Mouse (Mus musculus): ENCODE data around the gene Ager. TPM values are rescaled to one million over a fixed set of nuclear protein-coding genes. Genes with fewer than 3 reads are reported as not detected.

The Ager gene
- polyA plus RNA-seq, 1 experiment from 2014 or later: 1.8 TPM

GRCm38 (mm10) chr17:34572361-34572760, 25.3 kb upstream of the Ager start:
- TF ChIP-seq CTCF (IDR thresholded peaks at IDR 0.05; ENCODE audit: low read depth): peak; percentile 33
- no peak for TF ChIP-seq EP300 (optimal IDR thresholded peaks at IDR 0.05)
- DNase-seq (ENCODE audit: low spot score) (no peak), ATAC-seq (ENCODE audit: low FRiP score, low TSS enrichment) (no peak)
- Histone ChIP-seq H3K4me1 (replicated peaks; ENCODE audit: control insufficient read depth, insufficient read depth) (no peaks in the 10 kb centered on the region), H3K9me3 (ENCODE audit: control insufficient read depth, low read length) (no peaks in the 10 kb centered on the region), H3K27me3 (ENCODE audit: control insufficient read depth, insufficient read depth, low read length) (no peaks in the 10 kb centered on the region), H3K36me3 (ENCODE audit: control insufficient read depth, insufficient read depth, low read length) (no peaks in the 10 kb centered on the region), H3K4me3 (ENCODE audit: low read depth, low read length) (no peak overlapping the region), H3K4me2 (replicated peaks; ENCODE audit: low read depth) (no peak overlapping the region), H3K9ac (ENCODE audit: low read length) (no peak overlapping the region), H3K27ac (replicated peaks) (no peak overlapping the region)
- 22% methylated on average over 15 of the region's 15 CpGs for WGBS

- DNase-seq (ENCODE audit: low spot score) (peak; percentile 55), ATAC-seq (ENCODE audit: low FRiP score, low TSS enrichment) (peak; percentile 24; the same call in 1 of the 2 replicates)
- no peak overlapping the region for H3K4me2 ChIP-seq (replicated peaks; ENCODE audit: low read depth)
- no peaks in the 10 kb centered on the region for H3K36me3 ChIP-seq (ENCODE audit: control insufficient read depth, insufficient read depth, low read length)
- 45% methylated on average over 5 of the region's 5 CpGs for WGBS
- H3K4me3 ChIP-seq (ENCODE audit: low read depth, low read length): no peak overlapping the region
- H3K27me3 ChIP-seq (ENCODE audit: control insufficient read depth, insufficient read depth, low read length): no peaks in the 10 kb centered on the region
- 0 out of 2 replicates have a peak overlapping the region, but pooled peaks have one; percentile 13 for H3K27ac ChIP-seq (replicated peaks)
- H3K4me1 ChIP-seq (replicated peaks; ENCODE audit: control insufficient read depth, insufficient read depth): no peaks in the 10 kb centered on the region
- H3K9ac ChIP-seq (ENCODE audit: low read length): no peak overlapping the region
- TF ChIP-seq EP300 (optimal IDR thresholded peaks at IDR 0.05): no peak
- TF ChIP-seq CTCF (IDR thresholded peaks at IDR 0.05; ENCODE audit: low read depth): no peak
- no peaks in the 10 kb centered on the region for H3K9me3 ChIP-seq (ENCODE audit: control insufficient read depth, low read length)
Observed at GRCm38 (mm10) chr17:34576577-34576976, 21.1 kb upstream of the Ager start.

- no peak overlapping the region for H3K27ac ChIP-seq (replicated peaks)
- H3K27me3 ChIP-seq (ENCODE audit: control insufficient read depth, insufficient read depth, low read length): no peaks in the 10 kb centered on the region
- H3K9ac ChIP-seq (ENCODE audit: low read length): no peak overlapping the region
- H3K4me3 ChIP-seq (ENCODE audit: low read depth, low read length): no peak overlapping the region
- H3K4me2 ChIP-seq (replicated peaks; ENCODE audit: low read depth): no peak overlapping the region
- TF ChIP-seq EP300 (optimal IDR thresholded peaks at IDR 0.05): no peak
- TF ChIP-seq CTCF (IDR thresholded peaks at IDR 0.05; ENCODE audit: low read depth): no peak
- DNase-seq (ENCODE audit: low spot score): no peak
- H3K36me3 ChIP-seq (ENCODE audit: control insufficient read depth, insufficient read depth, low read length): no peaks in the 10 kb centered on the region
- no peaks in the 10 kb centered on the region for H3K4me1 ChIP-seq (replicated peaks; ENCODE audit: control insufficient read depth, insufficient read depth)
- H3K9me3 ChIP-seq (ENCODE audit: control insufficient read depth, low read length): no peaks in the 10 kb centered on the region
- WGBS: 92% methylated on average over 3 of the region's 3 CpGs
- ATAC-seq (ENCODE audit: low FRiP score, low TSS enrichment): no peak
Observed at GRCm38 (mm10) chr17:34578070-34578469, 19.6 kb upstream of the Ager start.

GRCm38 (mm10) chr17:34582528-34582927, 15.1 kb upstream of the Ager start:
- H3K4me2 ChIP-seq (replicated peaks; ENCODE audit: low read depth): no peak overlapping the region
- DNase-seq (ENCODE audit: low spot score) (no peak), ATAC-seq (ENCODE audit: low FRiP score, low TSS enrichment) (no peak)
- H3K36me3 ChIP-seq (ENCODE audit: control insufficient read depth, insufficient read depth, low read length): no peaks in the 10 kb centered on the region
- no peaks in the 10 kb centered on the region for H3K4me1 ChIP-seq (replicated peaks; ENCODE audit: control insufficient read depth, insufficient read depth)
- no peak overlapping the region for H3K4me3 ChIP-seq (ENCODE audit: low read depth, low read length)
- no peaks in the 10 kb centered on the region for H3K27me3 ChIP-seq (ENCODE audit: control insufficient read depth, insufficient read depth, low read length)
- TF ChIP-seq EP300 (optimal IDR thresholded peaks at IDR 0.05) (no peak), CTCF (IDR thresholded peaks at IDR 0.05; ENCODE audit: low read depth) (no peak)
- no peaks in the 10 kb centered on the region for H3K9me3 ChIP-seq (ENCODE audit: control insufficient read depth, low read length)
- H3K9ac ChIP-seq (ENCODE audit: low read length): no peak overlapping the region
- no peak overlapping the region for H3K27ac ChIP-seq (replicated peaks)
- 85% methylated on average over 12 of the region's 12 CpGs for WGBS

- H3K36me3 ChIP-seq (ENCODE audit: control insufficient read depth, insufficient read depth, low read length): no peaks in the 10 kb centered on the region
- H3K9ac ChIP-seq (ENCODE audit: low read length): no peak overlapping the region
- H3K27me3 ChIP-seq (ENCODE audit: control insufficient read depth, insufficient read depth, low read length): no peaks in the 10 kb centered on the region
- WGBS: 55% methylated on average over 7 of the region's 7 CpGs
- H3K4me3 ChIP-seq (ENCODE audit: low read depth, low read length): no peak overlapping the region
- TF ChIP-seq EP300 (optimal IDR thresholded peaks at IDR 0.05): no peak
- TF ChIP-seq CTCF (IDR thresholded peaks at IDR 0.05; ENCODE audit: low read depth): no peak
- no peak for DNase-seq (ENCODE audit: low spot score)
- ATAC-seq (ENCODE audit: low FRiP score, low TSS enrichment): no peak
- H3K27ac ChIP-seq (replicated peaks): no peak overlapping the region
- no peak overlapping the region for H3K4me2 ChIP-seq (replicated peaks; ENCODE audit: low read depth)
- H3K4me1 ChIP-seq (replicated peaks; ENCODE audit: control insufficient read depth, insufficient read depth): 0 out of 2 replicates have a peak, but pooled peaks cover 4% of the 10 kb centered on the region
- no peaks in the 10 kb centered on the region for H3K9me3 ChIP-seq (ENCODE audit: control insufficient read depth, low read length)
Observed at GRCm38 (mm10) chr17:34583397-34583796, 14.3 kb upstream of the Ager start.

- Histone ChIP-seq H3K27ac (replicated peaks) (no peak overlapping the region), H3K4me1 (replicated peaks; ENCODE audit: control insufficient read depth, insufficient read depth) (0 out of 2 replicates have a peak, but pooled peaks cover 4% of the 10 kb centered on the region), H3K27me3 (ENCODE audit: control insufficient read depth, insufficient read depth, low read length) (no peaks in the 10 kb centered on the region), H3K4me3 (ENCODE audit: low read depth, low read length) (no peak overlapping the region), H3K4me2 (replicated peaks; ENCODE audit: low read depth) (no peak overlapping the region), H3K9ac (ENCODE audit: low read length) (no peak overlapping the region), H3K36me3 (ENCODE audit: control insufficient read depth, insufficient read depth, low read length) (no peaks in the 10 kb centered on the region), H3K9me3 (ENCODE audit: control insufficient read depth, low read length) (no peaks in the 10 kb centered on the region)
- DNase-seq (ENCODE audit: low spot score): no peak
- ATAC-seq (ENCODE audit: low FRiP score, low TSS enrichment): no peak
- WGBS: 82% methylated on average over 8 of the region's 8 CpGs
- TF ChIP-seq CTCF (IDR thresholded peaks at IDR 0.05; ENCODE audit: low read depth): no peak
- no peak for TF ChIP-seq EP300 (optimal IDR thresholded peaks at IDR 0.05)
Observed at GRCm38 (mm10) chr17:34583819-34584218, 13.8 kb upstream of the Ager start.
